Mouse (Mus musculus) WW6 (cell line): ENCODE results near the gene Ryr1.
A peak's percentile ranks its signal among the peaks of the same experiment; 100 is the strongest.
"Not testable (repeated sequence)": the region's sequence is repeated elsewhere in the genome, so short reads cannot be mapped to it uniquely, and the experiment has no call there.

ENCODE experiments used
- DNase-seq: peaks from one replicate; pipeline ENCODE4 v3.0.0-alpha.2; 2013; ENCODE audit warnings: low read depth, low spot score

Gene Ryr1

GRCm38 (mm10) chr7:28990766-28991273 is 134.2 kb downstream of the Ryr1 start:
- no peak for DNase-seq

DNA sequence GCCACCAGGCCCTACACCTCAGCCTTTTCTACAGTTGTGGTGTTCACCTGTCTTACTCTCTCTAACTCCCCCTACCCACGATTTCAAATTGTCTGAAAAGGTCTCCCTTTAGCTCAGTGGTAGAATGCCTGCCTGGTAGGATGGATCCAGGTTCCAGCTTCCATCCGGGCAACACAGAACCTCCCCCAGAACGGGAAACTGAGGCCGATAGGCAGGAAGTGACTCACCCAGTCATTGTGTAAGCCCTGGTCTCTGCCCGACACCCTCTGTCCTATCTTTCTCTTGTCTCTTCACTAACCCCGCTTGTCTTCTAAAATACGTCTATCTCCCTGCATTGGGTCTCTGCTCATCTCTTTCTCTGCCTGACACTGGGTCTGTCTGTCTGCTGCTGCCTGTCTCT is 139.8 kb downstream of the Ryr1 start:
- no peak for DNase-seq

DNA sequence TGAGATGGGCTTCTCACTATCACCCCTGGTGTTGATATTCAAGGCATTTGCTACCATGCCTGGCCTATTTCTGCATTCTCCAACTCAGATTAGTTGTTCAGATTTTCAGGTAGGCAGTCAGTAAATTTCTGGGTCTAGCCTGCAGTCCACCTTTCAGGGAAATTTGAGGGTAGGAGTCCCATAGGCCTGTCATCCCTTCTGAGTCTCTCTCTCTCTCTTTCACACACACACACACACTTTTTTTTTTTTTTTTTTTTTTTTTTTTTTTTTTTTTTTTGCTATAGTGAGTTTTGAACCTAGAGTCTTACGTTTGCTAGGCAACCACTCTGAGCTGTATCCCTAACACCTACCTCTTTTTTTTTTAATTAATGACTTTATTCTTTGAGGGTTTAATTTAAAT is 140.5 kb downstream of the Ryr1 start:
- DNase-seq, result no peak

DNA sequence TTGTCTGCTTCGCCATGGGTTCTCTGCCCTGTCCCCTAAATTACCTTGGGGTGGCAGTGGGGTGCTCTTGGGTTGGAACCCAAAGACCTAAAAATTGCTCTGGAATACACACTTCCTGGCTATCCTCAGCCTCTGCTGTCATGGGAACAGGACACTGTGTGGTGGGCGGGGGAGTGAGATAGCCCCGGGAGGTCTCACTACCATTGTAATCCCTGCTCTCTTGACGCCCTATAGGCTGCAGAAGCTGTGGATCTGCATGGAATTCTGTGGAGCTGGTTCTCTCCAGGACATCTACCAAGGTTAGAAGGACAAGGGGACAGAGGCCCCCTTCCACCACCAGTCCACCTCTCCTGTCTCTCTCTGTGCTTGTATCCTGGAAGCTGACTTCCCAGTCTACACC is 141.1 kb downstream of the Ryr1 start:
- no peak for DNase-seq

DNA sequence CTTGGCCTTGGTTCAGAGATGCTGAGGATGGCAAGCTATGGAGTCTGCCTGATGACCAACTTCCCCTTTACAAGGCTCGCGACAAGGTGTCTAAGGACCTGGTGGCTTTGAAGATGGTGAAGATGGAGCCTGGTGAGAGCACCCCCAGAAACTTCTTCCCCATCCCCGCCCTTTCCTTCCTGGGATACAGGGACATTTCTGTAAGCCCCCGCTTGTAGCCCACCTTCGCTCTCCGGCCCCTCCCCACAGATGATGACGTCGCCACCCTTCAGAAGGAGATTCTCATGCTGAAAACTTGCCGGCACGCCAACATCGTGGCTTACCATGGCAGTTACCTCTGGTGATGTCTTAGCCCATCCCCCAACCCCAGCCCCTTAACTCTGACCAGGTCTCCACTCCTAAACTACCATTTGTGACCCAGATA is 141.8 kb downstream of the Ryr1 start:
- no peak for DNase-seq

- DNase-seq, result no peak
These were observed 142.5 kb downstream of the Ryr1 start for GRCm38 (mm10) chr7:28982274-28983013.

- peak; percentile 99 for DNase-seq
These were observed 143.2 kb downstream of the Ryr1 start, which contains the start of the genes Eif3k and Map4k1 for GRCm38 (mm10) chr7:28981651-28982273. TSS of gene Eif3k (minus strand) at chr7:28981864. TSS of gene Map4k1 (plus strand) at chr7:28982050.

DNA sequence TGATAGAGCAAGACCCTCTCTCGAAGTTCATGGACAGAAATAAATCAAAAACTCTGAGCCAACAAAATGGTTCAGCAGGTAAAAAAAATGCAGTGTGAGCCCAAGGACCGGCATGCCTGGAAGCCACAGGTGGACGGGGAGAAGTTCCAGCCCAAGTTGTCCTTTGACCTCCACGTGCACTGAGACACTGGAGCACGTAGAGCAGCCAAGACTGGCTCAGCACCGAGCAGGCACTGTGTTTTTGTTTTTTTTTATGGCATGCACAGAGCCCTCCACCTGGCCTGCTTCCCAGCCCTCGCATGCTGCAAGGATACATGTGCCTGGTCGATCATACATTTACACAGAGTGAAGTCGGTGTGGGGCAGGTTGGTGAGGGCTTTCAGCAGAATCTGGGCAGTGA is 147.4 kb downstream of the Ryr1 start:
- DNase-seq, result no peak

DNA sequence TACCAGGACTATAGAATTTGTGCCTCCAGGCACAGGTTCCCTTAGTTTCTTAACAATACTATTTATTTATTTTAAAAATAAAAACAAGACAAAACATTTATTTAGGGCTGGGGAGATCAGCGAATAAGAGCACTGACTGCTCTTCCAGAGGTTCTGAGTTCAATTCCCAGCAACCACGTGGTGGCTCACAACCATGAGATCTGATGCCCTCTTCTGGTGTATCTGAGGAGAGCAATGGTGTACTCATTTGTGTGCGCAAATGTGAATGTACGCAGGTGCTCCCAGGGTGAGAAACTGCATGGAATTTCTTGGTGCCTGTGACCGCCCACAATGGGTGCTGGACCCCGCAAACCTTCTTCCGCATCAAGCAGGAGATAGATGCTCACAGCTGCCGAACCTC is 152.0 kb downstream of the Ryr1 start:
- no peak for DNase-seq

DNA sequence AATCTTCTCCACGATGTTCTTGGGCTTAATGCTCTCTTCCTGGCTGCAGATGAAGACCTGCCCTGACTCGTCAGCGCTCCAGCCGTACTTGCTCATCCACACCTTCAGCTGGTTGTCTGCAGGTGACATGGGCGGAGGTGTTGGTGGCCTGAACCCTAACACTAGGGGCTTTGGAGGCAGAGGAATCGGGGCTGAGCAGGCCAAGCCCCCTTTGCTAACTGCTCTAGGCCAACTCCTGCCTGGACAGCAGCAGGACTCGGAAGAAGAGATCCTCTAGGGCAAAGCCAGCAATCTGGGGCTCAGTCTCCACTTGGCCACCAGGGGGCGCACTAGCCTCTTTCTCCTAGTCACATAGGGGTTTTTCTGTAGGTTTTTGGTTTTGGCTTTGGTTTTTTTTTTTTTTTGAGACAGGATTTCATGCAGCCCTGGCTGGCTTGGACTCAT is 152.4 kb downstream of the Ryr1 start:
- DNase-seq, result no peak

- no peak for DNase-seq
These were observed 153.2 kb downstream of the Ryr1 start for GRCm38 (mm10) chr7:28971770-28972269.

DNA sequence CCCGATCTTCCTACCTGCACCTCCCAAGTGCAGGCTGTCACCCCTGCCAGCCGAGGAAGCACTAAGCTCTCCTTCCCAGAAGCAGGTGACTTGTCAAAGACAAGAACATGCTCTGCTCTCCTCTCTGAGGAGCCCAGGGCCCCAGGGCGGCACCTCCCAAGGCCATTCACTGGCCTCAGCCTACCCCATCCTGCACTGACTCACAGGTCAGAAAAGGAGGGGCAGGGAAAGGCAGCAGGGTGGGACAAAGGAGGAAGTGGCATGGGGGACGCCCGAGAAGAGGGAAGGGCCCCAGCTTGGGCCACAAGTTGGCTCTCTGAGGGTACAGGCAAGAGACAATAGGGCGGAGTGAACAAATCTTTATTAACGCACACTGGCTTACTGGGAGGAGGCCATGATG is 153.9 kb downstream of the Ryr1 start:
- no peak for DNase-seq

DNA sequence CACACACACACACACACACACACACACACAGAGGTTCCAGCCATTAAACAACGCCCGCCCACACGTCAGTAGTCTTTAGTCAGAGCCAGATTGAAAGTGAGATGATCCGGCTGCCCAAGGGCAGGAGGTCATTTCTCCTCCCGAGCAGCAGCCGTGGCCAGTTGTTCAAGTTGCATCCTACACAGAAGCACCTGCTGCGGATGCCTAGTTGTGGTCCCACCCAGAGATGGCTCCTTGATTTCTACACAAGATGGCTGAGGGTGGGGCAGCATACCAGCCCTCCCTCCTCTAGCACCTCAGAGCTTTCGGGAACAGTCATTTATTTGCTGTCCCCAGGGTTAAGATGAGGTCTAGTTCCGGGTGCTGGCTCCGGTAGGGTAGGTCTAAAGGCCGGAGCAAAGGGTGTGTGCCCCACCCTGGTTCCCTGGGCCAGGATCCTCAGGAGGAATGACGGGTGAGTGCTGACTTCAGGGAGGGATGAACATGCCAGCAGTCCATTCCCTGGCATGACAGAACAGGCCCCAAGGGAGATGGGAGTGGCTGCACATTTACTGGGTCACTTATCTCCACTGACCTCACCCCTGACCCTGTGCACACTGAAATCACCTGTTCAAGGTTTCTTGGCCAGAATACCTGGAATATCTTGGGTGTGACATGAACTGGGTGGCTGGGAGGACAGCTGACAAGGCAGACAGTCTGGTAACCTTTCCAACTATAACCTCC is 155.1 kb downstream of the Ryr1 start:
- DNase-seq, result no peak

GRCm38 (mm10) chr7:28969271-28969670 is 155.7 kb downstream of the Ryr1 start:
- DNase-seq, result no peak

DNA sequence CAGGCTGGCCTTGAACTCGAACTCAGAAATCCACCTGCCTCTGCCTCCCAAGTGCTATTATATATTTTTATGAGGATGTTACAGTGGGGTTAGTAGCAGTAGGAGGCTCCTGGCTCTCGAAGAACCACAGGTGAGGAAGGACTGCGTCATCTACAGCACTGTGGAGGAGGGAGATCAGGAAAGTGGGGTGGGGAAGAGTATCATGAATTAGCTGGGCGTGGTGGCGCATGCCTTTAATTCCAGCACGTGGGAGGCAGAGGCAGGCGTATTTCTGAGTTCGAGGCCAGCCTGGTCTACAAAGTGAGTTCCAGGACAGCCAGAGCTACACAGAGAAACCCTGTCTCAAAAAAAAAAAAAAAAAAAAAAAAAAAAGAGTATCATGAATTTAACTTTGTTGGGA is 156.9 kb downstream of the Ryr1 start:
- not testable (repeated sequence) for DNase-seq

GRCm38 (mm10) chr7:28966751-28967505 is 158.1 kb downstream of the Ryr1 start:
- no peak for DNase-seq

DNA sequence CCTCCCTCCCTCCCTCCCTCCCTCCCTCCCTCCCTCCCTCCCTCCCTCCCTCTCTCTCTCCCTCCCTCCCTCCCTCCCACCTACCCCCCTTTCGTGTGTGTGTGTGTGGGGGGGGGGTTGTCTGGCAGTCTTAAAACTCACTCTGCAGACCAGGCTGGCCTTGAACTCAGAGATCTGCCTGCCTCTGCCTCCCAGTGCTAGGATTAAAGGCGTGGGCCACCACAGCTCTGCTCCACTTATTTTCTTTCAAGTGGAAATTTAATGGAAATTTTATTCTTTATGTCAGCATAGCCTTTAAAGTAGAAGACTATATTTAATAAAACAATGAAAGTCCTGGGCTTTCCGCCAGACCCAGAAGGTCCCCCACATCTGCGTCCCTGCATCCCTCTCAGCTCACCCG is 158.8 kb downstream of the Ryr1 start:
- DNase-seq, result no peak

GRCm38 (mm10) chr7:28965346-28965840 is 159.6 kb downstream of the Ryr1 start:
- no peak for DNase-seq

GRCm38 (mm10) chr7:28963399-28963923 is 161.5 kb downstream of the Ryr1 start:
- no peak for DNase-seq

- peak; percentile 96 for DNase-seq
These were observed 162.9 kb downstream of the Ryr1 start, which contains the start of gene Actn4 for GRCm38 (mm10) chr7:28961927-28962670. TSS of gene Actn4 (minus strand) at chr7:28962340.
